Mouse (Mus musculus): ENCODE measurements around the gene Dglucy.

The Dglucy gene

DNA sequence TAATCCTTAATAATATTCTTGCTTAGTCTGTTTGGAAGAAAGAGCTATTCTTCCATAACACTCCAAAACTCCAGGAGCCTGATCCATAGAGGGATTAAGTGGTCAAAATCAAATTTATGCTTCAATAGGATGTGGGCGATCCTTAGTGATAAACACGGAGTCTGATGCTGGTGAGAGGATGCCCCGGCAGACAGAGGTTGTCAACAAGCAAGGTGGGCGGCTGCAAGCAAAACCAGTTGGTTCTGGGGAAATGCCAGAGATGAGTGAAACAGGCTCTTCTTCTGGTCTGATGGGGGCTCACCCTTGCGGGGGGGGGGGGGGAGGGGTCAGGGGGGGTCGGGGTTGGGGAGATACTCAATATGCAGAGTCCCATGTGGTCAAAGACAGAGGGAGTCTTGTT, 97.1 kb downstream of the Dglucy start:
- in situ Hi-C loops (cut with MboI, MseI): no loop called here

DNA sequence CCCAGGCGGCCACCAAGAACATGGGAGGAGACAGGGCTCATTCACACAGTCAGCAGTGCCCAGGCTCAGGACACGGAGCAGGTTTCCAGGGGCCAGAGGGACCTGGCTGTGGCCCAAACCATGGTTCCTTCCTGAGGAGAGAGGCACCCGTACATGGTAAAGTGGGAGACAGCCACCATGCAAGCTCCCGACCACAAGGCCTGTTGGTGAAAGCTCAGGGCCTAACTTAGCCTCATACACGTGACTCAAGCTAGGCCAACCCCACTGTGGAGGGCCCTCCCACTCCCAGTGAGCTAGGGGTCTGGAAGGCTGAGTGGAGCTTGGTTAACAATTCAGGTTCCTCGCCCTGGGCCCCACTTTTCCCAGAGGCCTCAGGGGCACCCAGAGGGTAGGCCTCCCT, 99.1 kb downstream of the Dglucy start:
- in situ Hi-C loops (cut with MboI, MseI): no loop called here

DNA sequence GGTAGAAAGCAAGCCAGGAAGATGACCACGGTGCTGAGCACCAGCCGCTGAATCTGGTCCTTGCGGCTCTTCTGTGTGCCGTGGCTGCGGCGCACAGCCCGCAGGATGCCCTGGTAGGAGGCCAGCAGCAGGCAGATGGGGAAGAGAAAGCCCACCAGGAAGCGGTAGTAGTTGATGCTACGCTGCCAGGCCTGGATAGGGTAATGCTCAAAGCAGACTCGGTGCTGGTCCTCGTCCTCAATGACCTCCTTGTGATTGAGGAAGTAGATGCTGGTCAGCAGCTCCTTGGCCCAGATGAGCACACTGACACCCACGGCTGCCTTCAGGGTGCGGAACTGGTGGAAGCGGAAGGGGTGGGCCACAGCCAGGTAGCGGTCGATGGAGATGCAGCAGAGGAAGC, 99.7 kb downstream of the Dglucy start:
- in situ Hi-C loops (cut with MboI, MseI): no loop called here

DNA sequence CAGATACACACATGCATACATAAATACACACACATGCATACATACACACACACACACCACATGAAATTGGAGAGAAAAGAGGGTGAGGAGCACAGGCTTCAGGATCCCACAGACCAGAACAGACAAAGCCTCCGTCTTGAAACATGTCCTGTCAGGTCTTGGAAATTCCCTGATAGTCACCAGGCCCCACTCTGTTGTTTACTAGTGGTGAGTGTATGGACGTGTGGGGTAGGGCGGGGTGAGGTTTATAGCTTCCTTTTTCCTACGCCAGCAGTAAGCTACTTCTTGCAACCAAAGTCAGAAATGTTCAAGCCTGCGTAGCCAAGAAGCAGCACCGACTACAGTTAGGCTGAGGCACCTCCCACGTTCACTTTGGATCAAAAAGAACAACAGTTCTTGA, 104.3 kb downstream of the Dglucy start:
- in situ Hi-C loops (cut with MboI, MseI): loop anchor here in 1 of 2 experiments (10.0 kb wide), 1 partner anchor 1082 kb away; no protein-coding TSS in a partner anchor

DNA sequence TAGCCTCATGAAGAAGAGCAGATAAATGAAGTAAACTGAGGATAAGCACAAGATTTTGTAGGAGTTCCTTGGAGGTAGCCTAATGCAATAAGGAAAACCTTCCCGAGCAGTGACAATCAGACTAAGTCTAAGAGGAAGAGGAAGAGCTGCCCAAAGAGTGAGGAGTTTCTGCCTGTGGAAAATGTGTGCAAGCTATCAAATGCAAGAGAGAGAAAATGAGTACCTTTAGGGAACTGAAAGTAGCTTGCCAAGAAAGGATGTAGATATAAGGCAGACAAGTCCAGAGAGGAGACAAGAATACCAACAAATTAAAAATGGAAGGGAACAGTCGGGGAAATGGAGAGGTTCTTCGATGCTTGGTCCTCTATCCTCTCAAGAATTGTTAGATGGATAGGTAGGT, 106.7 kb downstream of the Dglucy start:
- in situ Hi-C loops (cut with MboI, MseI): loop anchor here in 1 of 2 experiments (10.0 kb wide), 1 partner anchor 1079 kb away; no protein-coding TSS in a partner anchor

DNA sequence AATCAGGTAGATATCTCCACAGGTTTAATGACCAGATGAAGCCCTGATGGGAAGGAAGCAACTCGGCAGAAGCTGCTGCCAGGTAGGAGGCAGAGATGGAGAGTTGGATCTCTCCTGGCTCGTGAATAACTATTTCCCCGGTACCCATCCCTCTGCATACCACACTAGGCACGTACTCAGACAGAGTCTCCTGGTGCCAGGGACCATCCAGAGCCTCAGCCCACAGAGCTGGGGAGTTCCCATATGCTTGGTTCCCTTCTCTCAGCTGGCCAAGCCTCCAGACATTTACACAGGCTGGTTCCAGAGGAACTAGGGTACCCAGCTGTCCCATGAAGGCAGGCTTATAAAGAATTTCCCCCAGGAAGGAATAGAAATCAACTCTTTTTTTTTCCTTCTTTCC, 108.0 kb downstream of the Dglucy start:
- in situ Hi-C loops (cut with MboI, MseI): loop anchor here in 1 of 2 experiments (10.0 kb wide), 1 partner anchor 1078 kb away; no protein-coding TSS in a partner anchor

DNA sequence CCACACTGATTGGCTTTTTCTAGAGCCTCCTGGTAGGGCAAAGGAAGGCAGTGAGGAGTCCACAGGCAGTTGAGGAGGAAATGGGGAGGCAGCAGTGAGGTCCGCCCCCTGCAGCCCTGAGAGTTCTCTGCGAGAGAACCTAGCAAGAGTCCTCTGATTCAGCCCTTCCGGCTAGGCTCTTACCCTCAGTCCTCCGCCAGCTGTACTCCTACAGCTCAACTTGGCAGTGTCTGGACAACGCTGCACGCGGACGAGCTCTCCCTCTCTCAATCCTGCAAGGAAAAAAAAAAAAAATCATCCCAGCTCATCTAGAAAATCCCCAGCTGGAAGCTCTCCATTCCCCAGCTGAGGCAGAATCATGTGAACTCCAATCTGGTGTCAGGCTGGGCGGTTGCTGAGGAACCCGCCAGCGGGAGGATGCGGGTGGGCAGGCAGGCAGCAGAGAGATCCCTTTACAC, 109.0 kb downstream of the Dglucy start:
- in situ Hi-C loops (cut with MboI, MseI): loop anchor here in 1 of 2 experiments (10.0 kb wide), 1 partner anchor 1077 kb away; no protein-coding TSS in a partner anchor

DNA sequence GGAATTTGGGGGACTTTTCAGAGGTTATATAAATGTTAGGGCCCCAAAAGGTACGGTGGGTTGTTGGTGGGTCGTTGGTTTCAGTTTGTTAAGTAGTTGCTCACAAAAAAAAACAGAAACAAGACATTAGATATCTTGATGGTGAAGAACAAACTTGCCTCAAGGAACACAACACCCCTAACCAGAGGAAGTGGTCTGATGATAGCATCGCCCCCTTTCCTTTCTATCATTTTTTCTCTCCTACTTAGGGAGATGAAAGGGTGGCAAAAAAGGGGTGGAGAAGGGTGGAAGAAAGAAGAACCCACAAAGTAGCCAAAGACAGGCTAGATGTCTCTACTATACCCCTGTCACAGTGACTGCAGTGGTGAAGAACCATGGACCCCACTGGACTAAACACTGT, 111.7 kb downstream of the Dglucy start:
- in situ Hi-C loops (cut with MboI, MseI): no loop called here

DNA sequence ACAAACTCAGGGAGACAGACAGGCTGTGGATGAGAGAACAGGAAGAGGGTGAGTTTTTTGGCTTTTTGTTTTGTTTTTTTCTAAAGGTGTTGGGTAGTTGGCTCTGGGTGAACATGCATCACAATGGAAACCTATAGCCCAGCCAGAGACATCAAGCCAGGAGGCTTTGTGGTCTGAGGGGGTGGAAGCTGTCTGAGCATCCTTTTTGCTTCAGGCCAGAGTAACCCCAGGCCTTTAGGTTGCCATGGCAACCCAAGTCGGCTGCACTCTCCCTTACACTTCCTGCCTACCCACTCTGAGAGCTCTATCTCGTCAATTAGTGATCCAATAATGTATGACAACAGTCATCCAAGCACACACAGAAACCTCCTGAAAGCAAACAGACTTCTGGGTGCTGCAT, 116.6 kb downstream of the Dglucy start:
- in situ Hi-C loops (cut with MboI, MseI): loop anchor here in 1 of 2 experiments (5.0 kb wide), 1 partner anchor 97 kb away; no protein-coding TSS in a partner anchor

DNA sequence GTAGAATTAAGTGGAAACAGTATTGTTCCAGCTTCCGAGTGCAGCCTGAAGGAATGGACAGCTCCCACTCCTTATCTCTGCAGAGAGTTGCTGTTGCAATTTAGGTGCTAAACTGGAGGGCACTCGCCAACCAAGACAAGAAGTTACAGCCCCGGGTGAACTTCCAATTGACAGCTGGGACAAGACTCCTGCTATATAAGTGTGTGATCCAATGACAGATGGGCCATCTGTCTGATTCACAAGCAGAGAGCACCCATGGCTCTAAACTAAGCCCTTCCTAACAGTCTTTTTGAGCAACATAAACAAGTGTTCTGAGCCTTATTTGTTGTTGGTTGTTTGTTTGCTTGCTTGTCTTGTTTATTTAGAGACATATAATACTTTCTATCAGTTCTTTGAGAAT, 117.8 kb downstream of the Dglucy start:
- in situ Hi-C loops (cut with MboI, MseI): loop anchor here in 1 of 2 experiments (5.0 kb wide), 1 partner anchor 96 kb away; no protein-coding TSS in a partner anchor

DNA sequence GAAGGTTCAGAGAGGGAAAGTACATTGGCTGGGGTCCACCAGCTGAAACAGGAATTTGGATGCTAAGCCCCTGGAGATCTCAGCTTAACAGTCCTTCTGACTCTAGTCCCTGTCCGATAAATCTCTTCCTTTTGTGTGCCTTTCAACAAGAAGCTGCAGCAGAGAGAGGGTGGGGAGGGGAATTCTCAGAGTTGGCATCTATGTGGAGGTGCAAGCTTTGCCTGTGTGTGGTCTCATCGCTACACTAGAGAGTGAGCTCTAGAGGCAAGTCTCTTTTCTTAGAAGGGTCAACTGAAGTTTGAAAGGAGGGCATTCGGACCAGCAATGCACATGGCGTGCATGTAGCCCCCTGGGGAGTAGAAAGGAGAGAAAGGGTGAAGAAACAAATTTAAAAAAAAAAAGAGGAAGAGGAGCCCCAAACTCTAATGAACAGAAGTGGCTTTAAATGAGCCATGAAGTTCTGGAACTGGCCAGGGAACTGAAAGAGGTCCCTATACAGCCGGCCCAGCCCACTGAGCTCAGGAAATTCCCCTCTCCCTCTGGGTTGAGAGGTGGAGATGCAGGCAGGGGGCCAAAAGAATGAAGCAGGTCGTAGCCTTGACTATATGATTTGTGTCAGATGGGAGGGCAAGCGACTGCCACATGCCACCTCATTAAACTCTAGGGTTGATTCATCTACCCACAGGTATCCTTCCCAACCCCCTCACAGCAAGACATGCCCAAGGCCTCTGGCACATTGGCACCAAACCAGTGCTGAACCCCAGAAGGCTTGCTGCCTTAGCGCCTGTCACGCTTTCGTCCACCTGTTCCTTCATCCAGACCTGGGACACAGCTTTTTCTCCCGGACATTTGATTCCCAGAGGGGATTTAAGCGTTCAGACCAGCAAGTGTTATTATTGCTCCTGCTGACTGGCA, 119.1 kb downstream of the Dglucy start:
- in situ Hi-C loops (cut with MboI, MseI): loop anchor here in 1 of 2 experiments (5.0 kb wide), 1 partner anchor 94 kb away; no protein-coding TSS in a partner anchor

DNA sequence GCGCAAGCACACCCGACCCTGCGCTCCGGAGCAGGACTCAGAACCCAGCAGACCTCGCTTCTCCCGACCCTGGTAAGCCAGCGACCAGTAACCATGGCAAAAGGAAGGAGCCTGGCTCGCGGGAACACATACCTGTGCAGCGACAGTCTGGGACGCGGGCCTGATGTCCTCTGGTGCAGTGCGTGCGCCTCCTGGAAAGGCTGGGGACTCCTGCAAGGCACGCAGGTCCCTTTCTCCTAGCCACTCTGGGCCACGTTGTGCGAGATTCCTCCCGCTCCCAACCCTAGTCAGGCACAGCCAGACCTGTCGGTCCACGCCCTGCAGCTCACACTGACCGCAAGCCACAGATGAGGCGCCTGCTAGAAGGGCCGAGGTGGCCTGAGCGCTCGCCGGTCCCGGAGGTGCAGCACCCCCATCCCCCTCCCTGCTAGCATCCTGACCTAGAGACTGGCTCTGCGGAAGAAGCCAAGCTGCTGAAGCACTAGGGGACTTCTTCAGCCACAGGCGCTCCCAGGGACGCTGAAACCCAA, 120.3 kb downstream of the Dglucy start:
- in situ Hi-C loops (cut with MboI, MseI): loop anchor here in 1 of 2 experiments (5.0 kb wide), 1 partner anchor 93 kb away; no protein-coding TSS in a partner anchor

DNA sequence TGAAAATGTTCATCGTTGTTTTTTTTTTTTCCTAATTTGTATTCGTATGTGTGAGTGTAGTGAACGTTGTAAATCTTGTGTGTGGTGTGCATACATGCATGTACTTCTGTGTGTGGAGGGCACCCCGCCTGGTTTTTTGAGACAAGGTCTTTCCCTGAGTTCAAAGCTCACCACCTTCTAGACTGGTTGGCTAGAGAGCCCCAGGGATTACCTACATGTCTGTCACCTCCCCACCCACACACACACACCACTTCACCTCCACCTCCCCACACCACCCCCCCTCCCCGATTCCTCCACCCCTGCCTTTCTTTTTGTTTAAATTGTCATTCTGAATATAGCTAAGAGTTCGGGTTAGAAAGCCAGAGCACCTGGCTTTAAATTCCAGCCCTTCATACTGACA, 122.0 kb downstream of the Dglucy start:
- in situ Hi-C loops (cut with MboI, MseI): loop anchor here in 1 of 2 experiments (10.0 kb wide), 1 partner anchor 1266 kb away; no protein-coding TSS in a partner anchor

DNA sequence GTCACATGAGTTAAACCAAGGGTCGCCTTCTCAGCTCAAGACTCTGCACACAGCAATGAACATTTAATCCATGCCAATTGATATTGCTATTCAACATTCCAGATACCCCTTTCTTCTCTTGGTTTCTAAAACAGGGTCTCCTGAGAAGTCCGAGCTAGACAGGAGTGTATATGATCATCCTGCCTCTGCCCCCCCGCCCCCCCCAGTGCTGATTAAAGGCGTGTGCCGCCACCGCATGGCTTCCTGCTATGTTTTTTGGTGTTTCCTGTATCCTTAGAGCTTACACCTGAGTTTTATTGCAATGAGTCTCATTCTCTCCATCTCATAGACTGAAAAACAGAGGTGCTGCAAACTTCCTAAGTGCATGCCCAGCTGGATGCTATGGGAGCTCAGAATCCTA, 122.5 kb downstream of the Dglucy start:
- in situ Hi-C loops (cut with MboI, MseI): loop anchor here in 1 of 2 experiments (10.0 kb wide), 1 partner anchor 1267 kb away; no protein-coding TSS in a partner anchor

DNA sequence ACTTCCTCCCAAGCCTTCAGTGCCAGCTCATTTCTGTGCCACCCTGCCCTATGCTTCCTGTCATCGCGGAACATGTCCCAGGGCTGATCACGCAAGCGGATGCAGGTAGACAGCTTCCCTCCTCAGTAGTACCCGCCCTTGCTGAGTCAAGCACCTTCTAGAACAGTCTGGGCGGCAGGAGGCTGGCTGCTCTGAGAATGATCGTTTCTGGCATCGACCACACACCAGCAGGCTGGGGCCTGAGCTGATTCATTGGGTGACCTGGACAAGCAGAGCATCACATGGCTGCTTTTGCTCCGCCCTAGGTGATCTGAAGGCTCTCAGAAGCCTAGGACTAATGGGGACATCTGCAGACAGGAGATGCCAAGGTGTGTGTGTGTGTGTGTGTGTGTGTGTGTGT, 124.9 kb downstream of the Dglucy start:
- in situ Hi-C loops (cut with MboI, MseI): loop anchor here in 1 of 2 experiments (10.0 kb wide), 1 partner anchor 1269 kb away; no protein-coding TSS in a partner anchor

DNA sequence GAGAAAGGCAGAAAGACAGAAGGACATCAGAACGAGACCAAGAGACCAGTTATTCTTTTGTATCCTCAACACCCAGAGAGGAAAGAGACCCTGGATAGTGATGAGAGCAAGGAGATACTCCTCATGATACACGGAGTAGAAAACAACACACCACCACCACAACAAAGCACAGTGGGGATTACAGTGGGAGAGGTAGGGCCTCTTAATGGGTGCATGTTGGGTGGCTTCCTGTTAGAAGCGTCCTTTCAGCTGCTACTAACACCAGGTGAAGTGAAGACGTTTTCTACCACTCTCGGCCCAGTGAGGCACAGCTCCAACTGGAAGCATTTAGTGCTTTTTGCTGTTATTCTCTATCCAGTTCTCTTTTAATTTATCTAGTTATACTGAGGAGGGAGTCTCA, 128.0 kb downstream of the Dglucy start:
- in situ Hi-C loops (cut with MboI, MseI): loop anchor here in 1 of 2 experiments (10.0 kb wide), 1 partner anchor 1272 kb away; no protein-coding TSS in a partner anchor

DNA sequence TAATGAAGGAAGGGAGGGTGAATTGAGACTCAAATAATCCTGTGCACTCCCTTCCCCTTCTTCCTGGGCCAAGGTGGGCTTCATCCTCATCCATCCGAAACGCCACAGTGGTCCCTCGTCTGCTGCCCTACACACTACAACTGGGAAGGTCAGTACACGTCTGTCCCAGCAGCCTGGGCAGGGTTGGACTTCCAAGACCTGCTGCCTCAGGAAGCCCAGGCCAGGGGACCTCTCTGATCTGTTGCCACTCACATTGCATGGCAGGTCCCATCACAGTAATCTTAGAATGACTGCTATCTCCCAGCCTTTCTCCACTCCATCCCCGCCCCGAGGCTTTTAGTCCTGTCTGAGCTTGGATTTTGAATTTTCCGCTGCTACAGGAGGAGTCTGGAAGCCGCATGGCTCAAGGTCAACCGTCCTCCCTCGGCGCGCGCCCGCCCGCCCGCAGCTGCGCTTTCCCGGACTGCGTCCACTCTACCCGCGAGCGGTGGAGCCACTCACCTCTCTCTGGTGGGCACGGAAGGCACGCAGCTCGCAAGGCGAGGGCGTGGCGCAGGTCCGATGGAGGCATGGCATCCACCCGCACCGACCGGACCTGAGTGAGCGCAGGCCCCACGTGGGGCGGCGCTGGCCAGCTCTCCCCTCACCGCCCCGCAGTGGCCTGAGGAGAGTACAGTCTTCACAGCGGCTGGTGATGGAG, 128.9 kb downstream of the Dglucy start, which contains the start of gene Gpr68:
TSS of gene Gpr68 (minus strand) at position 601 of the 700 bp plus-strand sequence.
- in situ Hi-C loops (cut with MboI, MseI): loop anchor here in 1 of 2 experiments (10.0 kb wide), 1 partner anchor 1273 kb away; no protein-coding TSS in a partner anchor

DNA sequence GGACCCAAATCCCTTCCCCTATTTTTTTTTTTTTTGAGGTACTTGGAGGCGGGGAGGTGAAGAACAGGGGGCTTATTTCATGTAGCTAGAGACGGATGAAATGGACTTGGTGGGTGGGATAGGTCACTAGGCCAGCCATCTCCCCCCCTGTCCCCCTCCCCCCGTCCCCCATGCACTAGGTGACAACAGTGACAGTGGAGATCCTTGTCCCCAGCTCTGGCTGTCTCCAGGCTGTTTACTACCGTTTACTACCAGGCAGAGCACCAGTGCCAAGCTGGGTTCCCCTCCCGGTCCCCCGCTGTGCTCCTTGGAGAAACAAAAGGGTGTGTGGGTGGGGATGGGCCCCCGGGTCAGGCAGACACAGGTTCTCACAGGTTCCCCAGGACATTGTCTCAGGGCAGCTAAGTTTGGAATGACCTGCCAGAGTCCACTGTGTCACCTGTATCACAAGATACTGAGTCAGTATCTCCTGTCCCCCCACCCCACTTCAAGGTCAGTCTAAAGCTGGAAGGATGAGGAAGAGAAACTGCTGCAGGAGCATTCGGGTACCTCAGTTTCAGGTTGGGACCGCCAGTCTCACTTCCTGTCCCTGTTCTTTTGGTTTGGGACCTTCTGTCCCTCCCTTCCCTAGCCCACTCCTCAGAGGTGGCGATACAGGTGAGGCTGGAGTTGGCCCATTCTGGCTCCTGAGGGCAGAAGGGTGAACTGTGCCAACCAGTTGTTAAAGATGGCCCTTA, 129.6 kb downstream of the Dglucy start:
- in situ Hi-C loops (cut with MboI, MseI): loop anchor here in 1 of 2 experiments (10.0 kb wide), 1 partner anchor 1274 kb away; no protein-coding TSS in a partner anchor

DNA sequence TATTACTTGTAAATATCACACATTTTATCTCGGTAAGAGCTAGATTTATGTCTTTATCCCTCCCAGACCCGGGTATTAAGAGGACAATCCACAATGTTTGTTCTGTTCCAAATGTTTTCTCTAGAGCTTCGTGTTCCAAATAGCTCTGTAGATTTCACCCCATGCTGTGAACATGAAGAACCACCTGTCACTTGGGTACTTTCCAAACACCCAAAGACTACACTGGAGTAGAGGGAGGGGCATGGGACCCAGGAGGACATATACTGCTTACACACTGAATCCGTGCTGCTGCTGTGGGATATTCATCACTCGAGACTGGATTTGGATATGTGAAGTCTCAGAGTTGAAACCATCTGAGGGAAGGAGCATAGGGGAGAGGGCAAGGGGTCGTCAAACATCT, 130.9 kb downstream of the Dglucy start:
- in situ Hi-C loops (cut with MboI, MseI): loop anchor here in 1 of 2 experiments (5.0 to 10.0 kb wide), 2 partner anchors 187 to 1275 kb away; no protein-coding TSS in a partner anchor

DNA sequence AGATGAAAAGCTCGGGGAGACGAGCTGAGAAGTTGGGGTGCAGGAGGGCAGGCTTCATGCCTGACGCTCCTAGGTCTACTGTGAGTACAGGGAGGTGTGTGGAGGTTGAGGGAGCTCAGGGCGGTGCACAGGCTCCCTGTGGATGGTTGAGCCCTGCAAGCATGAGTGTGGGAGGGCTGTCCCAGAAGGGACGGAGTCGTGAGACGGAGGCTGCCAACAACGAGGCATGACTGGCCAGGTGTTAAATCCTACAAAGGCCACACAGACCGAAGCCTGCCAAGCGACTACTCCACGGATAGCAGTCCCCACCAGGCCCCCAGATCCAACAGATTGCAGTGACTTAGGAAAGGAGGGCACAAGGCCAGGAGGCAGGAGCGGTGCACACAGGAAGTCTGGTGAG, 131.9 kb downstream of the Dglucy start:
- in situ Hi-C loops (cut with MboI, MseI): loop anchor here in 1 of 2 experiments (5.0 kb wide), 1 partner anchor 188 kb away; no protein-coding TSS in a partner anchor
